Mouse (Mus musculus) stomach, postnatal 0 days (tissue): ENCODE measurements around the gene Clasp2.

Source experiments
- CTCF ChIP-seq: IDR thresholded peaks from 2 replicates; pipeline ENCODE4 v1.5.1; 2016; ENCODE audit warnings: antibody characterized with exemption, low read depth, mild to moderate bottlenecking, moderate library complexity
- EP300 ChIP-seq: optimal IDR thresholded peaks from 2 replicates; pipeline ENCODE3; 2016; ENCODE audit warnings: antibody characterized with exemption

GRCm38 (mm10) chr9:113837461-113837860, 96.2 kb downstream of the Clasp2 start:
- TF ChIP-seq CTCF (no peak), EP300 (no peak)
